Mouse (Mus musculus): ENCODE measurements around the gene Cfap97d2.

Gene Cfap97d2

GRCm38 (mm10) chr8:13705668-13706067 is at the start of gene Cfap97d2:
Cfap97d2 (plus strand) TSS chr8:13705889.
- no peak for DNase-seq (ENCODE audit: low spot score)

GRCm38 (mm10) chr8:13657479-13657878 is 48.2 kb upstream of the Cfap97d2 start:
- no peak for DNase-seq (ENCODE audit: low spot score)

GRCm38 (mm10) chr8:13660323-13660722 is 45.4 kb upstream of the Cfap97d2 start:
- DNase-seq (ENCODE audit: low spot score), result no peak

GRCm38 (mm10) chr8:13664711-13665210 is 40.9 kb upstream of the Cfap97d2 start:
- no peak for DNase-seq (ENCODE audit: low spot score)

GRCm38 (mm10) chr8:13665538-13665937 is 40.2 kb upstream of the Cfap97d2 start:
- DNase-seq (ENCODE audit: low spot score), result no peak

GRCm38 (mm10) chr8:13665944-13666343 is 39.7 kb upstream of the Cfap97d2 start:
- no peak for DNase-seq (ENCODE audit: low spot score)

GRCm38 (mm10) chr8:13667917-13668316 is 37.8 kb upstream of the Cfap97d2 start:
- DNase-seq (ENCODE audit: low spot score), result no peak

- no peak for DNase-seq (ENCODE audit: low spot score)
Observed at GRCm38 (mm10) chr8:13668367-13668766, 37.3 kb upstream of the Cfap97d2 start.

- no peak for DNase-seq (ENCODE audit: low spot score)
Observed at GRCm38 (mm10) chr8:13670011-13670471, 35.6 kb upstream of the Cfap97d2 start.

- DNase-seq (ENCODE audit: low spot score), result no peak
Observed at GRCm38 (mm10) chr8:13671246-13672003, 34.3 kb upstream of the Cfap97d2 start.

- no peak for DNase-seq (ENCODE audit: low spot score)
Observed at GRCm38 (mm10) chr8:13673215-13673614, 32.5 kb upstream of the Cfap97d2 start.

- DNase-seq (ENCODE audit: low spot score), result no peak
Observed at GRCm38 (mm10) chr8:13674294-13675010, 31.2 kb upstream of the Cfap97d2 start.

- DNase-seq (ENCODE audit: low spot score), result no peak
Observed at GRCm38 (mm10) chr8:13675121-13675520, 30.6 kb upstream of the Cfap97d2 start.

- no peak for DNase-seq (ENCODE audit: low spot score)
Observed at GRCm38 (mm10) chr8:13675524-13675923, 30.2 kb upstream of the Cfap97d2 start.

GRCm38 (mm10) chr8:13676302-13676700 is 29.4 kb upstream of the Cfap97d2 start:
- peak; percentile 22 for DNase-seq (ENCODE audit: low spot score)

- peak; percentile 29 for DNase-seq (ENCODE audit: low spot score)
Observed at GRCm38 (mm10) chr8:13676701-13677412, 28.8 kb upstream of the Cfap97d2 start.

- peak; percentile 70 for DNase-seq (ENCODE audit: low spot score)
Observed at GRCm38 (mm10) chr8:13677413-13677883, 28.2 kb upstream of the Cfap97d2 start, which contains the start of gene Rasa3. Rasa3 (minus strand) TSS chr8:13677603.

- no peak for DNase-seq (ENCODE audit: low spot score)
Observed at GRCm38 (mm10) chr8:13678182-13678581, 27.5 kb upstream of the Cfap97d2 start.

GRCm38 (mm10) chr8:13684131-13684530 is 21.6 kb upstream of the Cfap97d2 start:
- no peak for DNase-seq (ENCODE audit: low spot score)

GRCm38 (mm10) chr8:13685674-13686314 is 19.9 kb upstream of the Cfap97d2 start:
- no peak for DNase-seq (ENCODE audit: low spot score)

- no peak for DNase-seq (ENCODE audit: low spot score)
Observed at GRCm38 (mm10) chr8:13686426-13686825, 19.3 kb upstream of the Cfap97d2 start.
